Mouse (Mus musculus): ENCODE measurements at regions not wholly inside any gene's neighbourhood (a gene's known extent, or its start where the extent isn't known, plus 50 kb on each side); places are given as distances from the start of the nearest gene placed in this dataset.

- no peak for TF ChIP-seq CTCF (IDR thresholded peaks at IDR 0.05; ENCODE audit: insufficient read depth, low read depth, low read length)
- TF ChIP-seq POLR2A (IDR thresholded peaks at IDR 0.05; ENCODE audit: insufficient read depth, low read depth, low read length): no peak
Measured at GRCm38 (mm10) chr10:66719796-66720195, 376.1 kb upstream of the Jmjd1c start.
